Mouse (Mus musculus): Measurements from ENCODE around the gene Tcf23.

Tcf23 gene

GRCm38 (mm10) chr5:30968416-30968815, at the start of gene Tcf23:
Gene Tcf23, plus strand, starts transcription at chr5:30968662.
- no peak for DNase-seq (ENCODE audit: inconsistent ontology term)

- no peak for DNase-seq (ENCODE audit: inconsistent ontology term)
Observed at GRCm38 (mm10) chr5:30918691-30919090, 49.8 kb upstream of the Tcf23 start.

DNA sequence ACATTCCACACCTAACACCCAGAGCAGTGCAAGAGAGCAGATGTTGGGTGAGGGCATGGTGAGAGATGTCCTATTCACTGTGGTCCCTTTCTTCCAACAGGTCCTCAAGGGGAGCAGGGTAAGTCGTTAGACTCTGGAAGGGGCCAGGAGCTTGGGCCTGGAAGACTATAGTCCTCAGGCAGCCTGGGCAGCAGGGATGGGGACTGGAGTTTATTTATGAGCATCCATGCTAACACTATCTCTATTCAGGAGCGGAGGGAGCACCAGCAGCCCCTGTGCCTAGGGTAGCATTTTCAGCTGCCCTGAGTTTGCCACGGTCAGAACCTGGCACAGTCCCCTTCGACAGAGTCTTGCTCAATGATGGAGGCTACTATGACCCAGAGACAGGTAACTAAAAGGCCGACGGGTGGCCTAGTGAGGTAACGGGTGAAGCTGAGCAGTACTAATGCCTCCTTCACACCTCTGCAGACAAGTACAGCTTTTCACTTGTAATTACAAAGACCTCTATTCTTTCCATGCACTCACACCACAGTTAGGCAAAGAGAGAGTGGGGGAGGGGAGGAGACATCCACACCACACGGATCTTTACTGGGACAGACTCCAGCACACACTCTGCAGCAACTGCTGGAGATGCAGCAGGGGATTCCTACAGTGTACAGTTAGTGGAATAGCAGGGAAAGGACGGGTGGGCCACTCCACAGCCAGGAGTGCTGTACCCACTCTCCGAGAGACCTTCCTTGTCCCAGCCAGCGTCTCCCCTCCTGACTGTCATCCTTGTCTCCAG, 48.4 kb upstream of the Tcf23 start:
- DNase-seq (ENCODE audit: inconsistent ontology term) = no peak

DNA sequence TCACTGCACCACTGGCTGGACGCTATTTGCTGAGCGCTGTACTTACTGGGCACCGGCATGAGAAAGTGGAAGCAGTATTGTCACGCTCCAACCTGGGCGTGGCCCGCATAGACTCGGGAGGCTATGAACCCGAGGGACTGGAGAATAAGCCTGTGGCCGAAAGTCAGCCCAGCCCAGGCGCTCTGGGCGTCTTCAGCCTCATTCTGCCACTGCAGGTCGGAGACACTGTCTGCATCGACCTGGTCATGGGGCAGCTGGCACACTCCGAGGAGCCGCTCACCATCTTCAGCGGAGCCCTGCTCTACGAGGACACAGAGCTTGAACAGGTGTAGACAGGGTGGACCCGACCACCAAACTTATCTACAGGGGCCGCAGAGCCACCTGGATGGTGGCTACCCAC, 47.8 kb upstream of the Tcf23 start:
- DNase-seq (ENCODE audit: inconsistent ontology term) = no peak

DNA sequence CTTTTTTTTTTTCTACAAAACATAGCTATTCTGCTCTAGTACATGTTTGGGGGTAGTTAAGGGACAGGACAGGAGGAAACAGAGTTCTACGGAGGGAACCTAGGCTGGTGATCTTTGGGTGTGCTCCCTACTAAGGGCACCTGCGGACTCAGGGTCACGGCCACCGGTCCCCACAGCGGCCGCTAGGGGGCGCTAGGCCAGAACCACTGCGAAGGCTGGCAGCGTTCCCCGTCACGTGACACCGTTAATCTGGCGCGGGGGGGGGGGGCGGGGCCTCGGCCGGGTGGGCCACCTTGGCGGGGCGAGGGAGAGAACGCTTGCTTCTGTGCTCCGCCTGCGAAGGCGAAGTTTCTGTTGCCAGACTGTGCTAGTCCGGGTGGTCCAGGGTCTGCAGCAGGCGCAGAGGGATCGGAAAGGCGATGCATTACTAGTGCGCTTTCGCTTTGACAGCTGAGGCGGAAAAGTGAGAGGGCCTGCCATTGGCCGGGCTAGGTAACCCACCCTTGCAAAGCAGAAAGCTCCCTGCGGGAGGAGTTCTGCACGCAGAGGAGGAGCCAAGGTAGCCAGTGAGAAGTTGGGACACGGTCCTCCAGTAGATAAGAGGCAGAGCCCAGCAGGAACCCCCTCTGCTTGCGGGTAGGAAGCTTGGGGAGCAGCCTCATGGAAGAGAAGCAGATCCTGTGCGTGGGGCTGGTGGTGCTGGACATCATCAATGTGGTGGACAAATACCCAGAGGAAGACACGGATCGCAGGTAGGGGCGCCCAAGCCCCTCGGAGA, 47.0 kb upstream of the Tcf23 start, which contains the start of gene Khk:
Gene Khk (plus strand): TSS at position 176 of the 778 bp plus-strand sequence.
- DNase-seq (ENCODE audit: inconsistent ontology term) = peak; percentile 88

DNA sequence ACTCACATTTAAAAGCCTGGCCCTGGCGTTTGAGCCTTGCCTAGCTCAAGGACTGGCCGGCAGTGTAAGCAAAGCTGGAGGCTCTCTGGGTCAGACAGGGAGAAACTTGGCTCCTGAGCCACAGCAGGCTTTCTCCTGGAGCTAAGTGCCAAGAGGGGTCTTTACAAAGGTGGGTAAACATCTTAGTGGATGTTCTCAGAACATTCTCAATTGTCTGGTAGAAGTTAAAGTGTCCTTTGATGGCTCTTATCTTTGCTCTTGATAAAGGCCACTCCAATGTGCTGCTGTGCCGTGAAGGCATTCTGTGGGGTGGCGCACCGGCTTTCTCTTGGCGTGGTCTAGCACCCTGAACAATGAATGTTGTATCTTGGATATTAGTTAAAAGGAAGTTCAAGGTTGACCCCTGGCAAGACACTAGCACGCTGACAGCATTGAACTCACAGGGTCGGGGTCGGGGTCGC, 45.9 kb upstream of the Tcf23 start:
- no peak for DNase-seq (ENCODE audit: inconsistent ontology term)

- DNase-seq (ENCODE audit: inconsistent ontology term) = no peak
Observed at GRCm38 (mm10) chr5:30923119-30923518, 45.3 kb upstream of the Tcf23 start.

DNA sequence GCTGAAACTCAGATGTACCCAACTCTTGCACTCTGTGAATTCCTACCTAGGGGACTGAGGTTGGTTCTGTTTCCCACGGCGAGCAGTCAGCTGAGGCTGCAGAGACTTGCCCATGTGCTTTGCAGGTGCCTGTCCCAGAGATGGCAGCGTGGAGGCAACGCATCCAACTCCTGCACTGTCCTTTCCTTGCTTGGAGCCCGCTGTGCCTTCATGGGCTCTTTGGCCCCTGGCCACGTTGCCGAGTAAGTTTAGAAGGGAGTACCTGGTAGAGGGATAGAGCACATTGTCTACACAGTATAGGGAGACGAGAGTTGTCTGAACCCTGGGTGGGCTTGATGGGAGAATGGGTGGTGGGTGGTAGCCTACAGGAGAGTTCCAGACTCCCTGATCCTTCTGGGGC, 43.8 kb upstream of the Tcf23 start:
- no peak for DNase-seq (ENCODE audit: inconsistent ontology term)

GRCm38 (mm10) chr5:30925217-30925616, 43.2 kb upstream of the Tcf23 start:
- DNase-seq (ENCODE audit: inconsistent ontology term) = no peak

DNA sequence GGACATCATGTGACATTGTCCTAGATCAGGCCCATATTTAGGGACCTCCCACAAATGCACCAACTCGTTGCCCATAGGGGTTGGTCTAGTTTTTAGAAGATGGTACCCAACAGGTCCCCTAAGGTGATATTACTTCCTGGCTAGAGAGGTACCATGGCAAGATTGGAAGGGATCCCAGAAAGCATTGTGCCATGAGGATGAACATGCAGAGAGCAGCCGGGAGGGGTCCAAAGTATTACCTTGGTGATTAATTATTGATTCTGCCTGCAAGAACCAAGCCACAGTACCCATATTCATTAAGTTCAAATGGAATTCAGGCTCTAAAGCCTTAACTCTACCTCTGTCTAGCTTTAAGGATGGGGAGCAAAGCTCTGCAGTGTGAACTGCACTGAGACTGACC, 42.4 kb upstream of the Tcf23 start:
- no peak for DNase-seq (ENCODE audit: inconsistent ontology term)

DNA sequence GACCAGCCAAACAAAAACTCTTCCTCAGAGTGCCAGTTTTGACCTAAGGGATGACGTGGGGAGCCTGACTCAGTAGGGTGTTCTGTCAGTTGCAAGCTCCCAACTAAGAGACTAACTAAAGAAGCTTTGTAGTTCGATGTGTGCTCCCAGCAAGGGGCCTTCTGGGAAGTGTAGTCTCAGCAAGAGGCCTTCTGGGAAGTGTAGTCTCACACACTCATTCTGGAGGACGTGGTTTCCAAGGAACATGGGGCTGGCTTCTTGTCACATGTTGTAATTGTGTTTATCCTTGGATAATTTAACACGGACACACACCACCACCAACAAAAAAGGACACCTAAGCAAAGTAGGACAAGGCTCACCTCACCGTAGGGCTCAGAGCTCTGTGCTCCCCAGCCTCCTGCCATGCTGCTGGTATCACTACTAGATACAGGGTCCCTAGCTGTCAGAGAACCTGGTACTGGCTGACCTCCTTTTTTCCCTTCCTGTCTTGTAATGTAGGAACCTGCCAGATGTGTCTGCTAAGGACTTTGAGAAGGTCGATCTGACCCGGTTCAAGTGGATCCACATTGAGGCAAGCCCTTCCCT, 40.4 kb upstream of the Tcf23 start:
- no peak for DNase-seq (ENCODE audit: inconsistent ontology term)

- peak; percentile 59 for DNase-seq (ENCODE audit: inconsistent ontology term)
Observed at GRCm38 (mm10) chr5:30930121-30930520, 38.3 kb upstream of the Tcf23 start.

- DNase-seq (ENCODE audit: inconsistent ontology term) = no peak
Observed at GRCm38 (mm10) chr5:30930846-30931245, 37.6 kb upstream of the Tcf23 start.

GRCm38 (mm10) chr5:30931378-30931777, 37.1 kb upstream of the Tcf23 start:
- no peak for DNase-seq (ENCODE audit: inconsistent ontology term)

GRCm38 (mm10) chr5:30933705-30934104, 34.8 kb upstream of the Tcf23 start:
- no peak for DNase-seq (ENCODE audit: inconsistent ontology term)

GRCm38 (mm10) chr5:30934725-30935461, 33.6 kb upstream of the Tcf23 start:
- DNase-seq (ENCODE audit: inconsistent ontology term) = no peak

DNA sequence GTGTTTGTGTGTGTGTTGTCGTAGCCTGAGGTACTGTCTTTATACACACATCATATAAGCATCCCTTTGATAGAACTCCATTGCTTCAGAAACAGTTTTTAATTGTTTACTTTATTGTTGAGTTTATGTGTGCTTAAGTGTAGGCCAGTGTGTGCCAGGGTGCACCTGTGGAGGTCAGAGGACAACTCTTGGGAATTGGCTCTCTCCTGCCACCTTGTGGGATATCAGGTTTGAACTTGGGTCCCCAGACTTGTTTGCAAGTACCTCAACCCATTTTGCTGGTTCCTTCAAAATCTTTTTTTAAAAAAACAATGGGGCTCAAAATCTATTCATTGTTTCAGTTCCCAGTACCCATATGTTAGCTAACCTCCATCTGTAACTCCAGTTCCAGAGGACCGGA, 25.5 kb upstream of the Tcf23 start:
- no peak for DNase-seq (ENCODE audit: inconsistent ontology term)

GRCm38 (mm10) chr5:30944344-30944743, 24.1 kb upstream of the Tcf23 start:
- DNase-seq (ENCODE audit: inconsistent ontology term) = no peak

- peak; percentile 77 for DNase-seq (ENCODE audit: inconsistent ontology term)
Observed at GRCm38 (mm10) chr5:30944956-30945781, 23.3 kb upstream of the Tcf23 start, which contains the start of gene Cgref1. Gene Cgref1, minus strand, starts transcription at chr5:30945591.

DNA sequence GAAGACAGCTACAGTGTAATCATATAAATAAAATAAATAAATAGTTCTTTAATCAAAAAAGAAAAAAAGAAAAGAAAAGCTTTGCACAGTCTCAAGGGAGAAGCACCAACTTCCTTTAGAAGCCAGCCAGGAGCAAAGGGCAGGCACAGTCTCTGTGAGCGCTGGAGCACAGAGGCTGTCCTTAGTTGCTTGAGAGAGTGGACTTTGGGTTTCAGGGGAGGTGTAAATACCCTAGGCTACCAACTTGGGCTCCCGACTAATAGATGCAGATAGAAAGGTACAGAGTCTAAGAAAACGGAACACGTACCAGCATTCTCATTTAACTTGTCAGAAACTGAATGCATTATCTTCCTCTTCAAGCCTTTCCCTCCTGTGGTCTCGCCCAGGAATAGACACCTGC, 19.8 kb upstream of the Tcf23 start:
- no peak for DNase-seq (ENCODE audit: inconsistent ontology term)

Measured in Muller cell, postnatal 12 days (primary cell).